Mouse (Mus musculus) hindbrain, embryonic 13.5 days (tissue): ENCODE measurements at regions not wholly inside any gene's neighbourhood (a gene's known extent, or its start where the extent isn't known, plus 50 kb on each side); places are given as distances from the start of the nearest gene placed in this dataset.

Source experiments
- ATAC-seq: fragments of 200-750 bp; cut with Nextera tagmentation; 2 replicates; pipeline ENCODE4 v1.8.0; 2017; ENCODE audit warnings: moderate TSS enrichment; ENCODE audit not compliant: low FRiP score
- H3K27ac ChIP-seq: fragments of 300-500 bp; sonication (generic); 2 replicates; pipeline ENCODE4 v1.5.1; 2015; ENCODE audit warnings: inconsistent platforms, mild to moderate bottlenecking, moderate library complexity
- H3K27me3 ChIP-seq: fragments of 300-500 bp; sonication (generic); 2 replicates; pipeline ENCODE4 v1.6.1; 2015; ENCODE audit warnings: mild to moderate bottlenecking, inconsistent platforms
- H3K36me3 ChIP-seq: fragments of 300-500 bp; sonication (generic); 2 replicates; pipeline ENCODE4 v1.6.1; 2015; ENCODE audit warnings: mild to moderate bottlenecking, inconsistent platforms
- H3K4me1 ChIP-seq: fragments of 300-500 bp; sonication (generic); replicated peaks from 2 replicates; pipeline ENCODE4 v1.6.1; 2015; ENCODE audit warnings: inconsistent platforms
- H3K4me2 ChIP-seq: fragments of 300-500 bp; sonication (generic); 2 replicates; pipeline ENCODE4 v1.6.1; 2015; ENCODE audit warnings: inconsistent platforms, mild to moderate bottlenecking, moderate library complexity
- H3K4me3 ChIP-seq: fragments of 300-500 bp; sonication (generic); 2 replicates; pipeline ENCODE4 v1.5.1; 2015; ENCODE audit warnings: mild to moderate bottlenecking, inconsistent platforms
- H3K9ac ChIP-seq: fragments of 300-500 bp; sonication (generic); 2 replicates; pipeline ENCODE4 v1.6.1; 2015; ENCODE audit warnings: mild to moderate bottlenecking, inconsistent platforms
- H3K9me3 ChIP-seq: fragments of 300-500 bp; sonication (generic); 2 replicates; pipeline ENCODE4 v1.6.1; 2016; ENCODE audit warnings: inconsistent platforms
- WGBS: fragments of 180-500 bp; shearing (Covaris S2); methylation state at CpG from one replicate; pipeline ENCODE4 v1.1.7; 2015; 5-methylcytosine and 5-hydroxymethylcytosine counted together

DNA sequence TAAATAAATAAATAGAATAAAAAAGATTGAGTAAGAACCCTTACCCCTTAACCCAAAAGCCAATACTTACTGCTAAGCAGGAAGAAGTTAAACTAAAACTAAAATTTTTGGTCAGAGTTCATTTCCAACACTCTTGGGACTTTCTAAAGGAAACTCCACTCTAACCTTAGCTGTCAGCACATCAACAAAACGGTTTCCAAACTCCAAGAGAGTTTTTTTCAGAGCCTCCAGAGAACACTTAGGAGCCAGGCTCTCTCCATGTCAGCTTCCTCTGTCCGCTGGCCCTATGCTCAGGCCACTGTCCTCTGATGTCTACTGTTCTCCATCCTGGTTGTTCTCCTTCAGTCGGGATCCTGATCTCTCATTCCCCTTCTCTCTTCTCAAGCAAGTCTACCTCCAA is 241.1 kb upstream of the Nt5e start:
- H3K27ac ChIP-seq, result no peak overlapping the region
- no peak overlapping the region for H3K9ac ChIP-seq
- no peaks in the 10 kb centered on the region for H3K9me3 ChIP-seq
- WGBS, result 76% methylated on average over 3 of the region's 3 CpGs
- no peaks in the 10 kb centered on the region for H3K36me3 ChIP-seq
- H3K27me3 ChIP-seq, result no peaks in the 10 kb centered on the region
- H3K4me3 ChIP-seq, result no peak overlapping the region
- no peak for ATAC-seq
- no peaks in the 10 kb centered on the region for H3K4me1 ChIP-seq
- no peak overlapping the region for H3K4me2 ChIP-seq

DNA sequence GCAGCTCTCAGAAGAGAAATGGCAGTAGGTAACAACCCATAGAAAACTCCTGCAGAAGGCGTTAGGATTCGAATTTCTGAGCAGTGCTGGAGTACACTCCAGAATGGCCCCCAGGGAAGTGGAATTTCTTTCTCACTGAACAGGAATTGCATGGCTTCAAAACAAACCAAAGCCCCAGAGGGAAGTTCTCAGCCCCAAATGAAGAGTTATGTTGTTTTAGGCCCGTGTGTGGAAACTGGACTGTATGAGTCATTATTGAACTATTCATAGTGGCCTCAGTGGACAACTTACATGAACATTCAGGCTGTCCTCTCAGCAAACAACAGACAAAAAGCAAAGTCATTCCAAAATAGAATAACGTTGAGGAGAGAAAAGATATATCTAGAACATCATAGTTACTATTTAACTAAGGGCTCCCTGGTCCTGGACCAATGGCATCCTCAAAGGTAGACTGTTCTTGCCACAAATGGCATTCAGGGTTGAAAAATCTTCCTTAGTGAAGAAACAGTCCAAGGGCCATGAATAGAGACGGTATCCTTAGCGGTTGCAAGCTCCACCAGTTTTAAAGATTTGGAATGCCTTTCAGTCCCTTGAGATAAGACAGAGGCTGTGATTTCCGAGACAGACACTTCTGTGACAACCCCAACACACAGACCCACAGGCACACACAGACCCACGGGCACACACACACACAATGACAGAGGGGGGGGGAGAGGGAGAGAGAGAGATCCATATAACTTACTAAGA is 235.0 kb upstream of the Nt5e start:
- H3K4me3 ChIP-seq, result no peak overlapping the region
- no peak overlapping the region for H3K9ac ChIP-seq
- no peaks in the 10 kb centered on the region for H3K36me3 ChIP-seq
- no peak overlapping the region for H3K4me2 ChIP-seq
- no peaks in the 10 kb centered on the region for H3K4me1 ChIP-seq
- WGBS, result 74% methylated on average over 8 of the region's 8 CpGs
- H3K9me3 ChIP-seq, result no peaks in the 10 kb centered on the region
- no peak for ATAC-seq
- H3K27me3 ChIP-seq, result no peaks in the 10 kb centered on the region
- no peak overlapping the region; the same call in 1 of the 2 replicates for H3K27ac ChIP-seq

DNA sequence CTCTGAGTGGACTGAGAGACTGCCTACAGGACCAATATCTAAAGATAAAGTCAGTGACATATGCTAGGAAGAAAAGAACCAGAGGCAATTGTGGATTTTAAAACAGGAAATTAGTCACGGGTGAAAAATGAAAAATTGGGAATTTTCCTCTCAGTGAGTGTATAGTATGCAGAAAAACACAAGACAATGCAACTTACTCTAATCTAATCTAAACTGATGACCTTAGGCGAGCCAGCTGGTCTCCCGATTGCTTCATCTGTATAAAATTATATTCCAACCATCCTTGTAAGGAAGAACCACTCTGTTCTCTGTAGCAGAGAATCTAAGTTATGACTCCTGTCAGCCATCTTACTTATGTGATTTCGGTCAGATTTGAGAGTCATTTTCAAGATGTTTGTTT is 234.4 kb upstream of the Nt5e start:
- Histone ChIP-seq H3K4me3 (no peak overlapping the region), H3K4me1 (no peaks in the 10 kb centered on the region), H3K27me3 (no peaks in the 10 kb centered on the region), H3K36me3 (no peaks in the 10 kb centered on the region), H3K27ac (no peak overlapping the region), H3K9me3 (no peaks in the 10 kb centered on the region), H3K4me2 (no peak overlapping the region), H3K9ac (no peak overlapping the region)
- WGBS, result 88% methylated on average over 4 of the region's 4 CpGs
- no peak for ATAC-seq

DNA sequence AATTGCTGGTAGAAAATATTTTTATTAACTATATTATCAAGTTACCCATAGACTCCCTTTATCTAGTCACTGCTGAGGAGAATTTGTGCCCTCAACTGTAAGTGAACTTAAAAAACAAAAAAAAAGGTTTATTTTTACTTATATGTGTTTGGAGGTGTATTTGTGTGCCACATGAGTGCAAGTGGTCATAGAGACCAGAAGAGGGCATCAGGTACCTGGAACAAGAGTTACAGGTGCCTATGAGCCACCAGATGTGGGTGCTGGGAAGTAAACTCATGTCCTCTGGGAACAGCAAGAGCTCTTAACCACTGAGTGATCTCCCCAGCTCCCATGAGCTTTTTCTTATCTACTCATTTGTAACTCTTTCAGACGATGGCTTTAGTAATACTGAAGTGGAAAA is 213.9 kb upstream of the Nt5e start:
- Histone ChIP-seq H3K9ac (no peak overlapping the region), H3K27me3 (no peaks in the 10 kb centered on the region), H3K9me3 (no peaks in the 10 kb centered on the region), H3K4me3 (no peak overlapping the region), H3K4me1 (no peaks in the 10 kb centered on the region), H3K4me2 (no peak overlapping the region), H3K27ac (no peak overlapping the region), H3K36me3 (no peaks in the 10 kb centered on the region)
- WGBS, result 69% methylated on average over 1 of the region's 1 CpGs
- ATAC-seq, result no peak

DNA sequence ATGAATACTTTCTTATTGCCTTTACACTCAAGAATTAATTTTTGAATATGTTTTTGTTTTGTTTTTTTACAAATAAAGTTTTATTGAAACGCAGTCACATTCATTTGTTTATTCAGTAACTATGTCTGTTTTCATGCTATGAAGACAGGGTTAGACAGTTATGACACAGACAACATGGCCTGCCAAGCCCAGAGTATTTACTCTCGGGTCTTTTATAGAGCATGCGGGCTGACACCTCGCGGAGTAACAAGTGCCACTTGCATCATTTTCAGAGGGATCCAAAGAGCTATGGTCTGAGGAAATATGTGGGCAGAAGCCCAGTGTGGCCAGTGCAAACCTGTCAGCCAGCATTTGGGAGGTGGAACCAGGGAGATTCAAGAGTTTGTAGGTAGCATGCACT is 206.5 kb upstream of the Nt5e start:
- no peak for ATAC-seq
- no peak overlapping the region for H3K4me2 ChIP-seq
- 80% methylated on average over 5 of the region's 5 CpGs for WGBS

DNA sequence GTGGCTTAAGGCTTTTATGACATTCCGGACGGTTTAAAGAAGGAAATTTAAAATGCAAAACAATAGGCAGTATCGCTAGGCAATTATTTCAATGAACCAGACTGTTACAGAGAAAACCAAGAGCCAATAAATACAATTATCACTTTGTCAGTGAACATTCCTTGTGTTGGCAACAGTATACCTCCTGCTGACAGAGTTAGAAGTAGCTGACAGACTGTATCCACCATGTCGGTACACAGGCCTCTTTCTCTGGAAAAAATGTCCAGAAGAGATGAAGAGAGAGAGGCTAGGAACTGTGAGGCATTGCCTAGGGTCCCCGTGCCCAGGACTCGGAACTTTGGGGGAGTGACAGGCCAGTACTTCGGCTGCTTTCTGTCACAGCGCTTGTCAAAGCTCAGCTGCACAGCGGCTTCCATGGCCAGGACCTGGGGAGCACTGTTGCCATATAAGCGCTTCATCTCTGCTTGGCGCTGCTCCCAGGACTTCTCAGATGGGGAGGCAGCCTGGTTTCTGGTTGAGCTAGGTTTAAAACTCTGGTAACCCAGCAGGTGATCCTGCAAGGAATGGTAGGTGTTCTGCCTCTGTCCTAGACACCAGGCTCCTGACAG is 205.9 kb upstream of the Nt5e start:
- H3K4me3 ChIP-seq, result no peak overlapping the region
- no peaks in the 10 kb centered on the region for H3K36me3 ChIP-seq
- no peak overlapping the region for H3K9ac ChIP-seq
- 81% methylated on average over 11 of the region's 11 CpGs for WGBS
- no peaks in the 10 kb centered on the region for H3K9me3 ChIP-seq
- H3K27me3 ChIP-seq, result no peaks in the 10 kb centered on the region
- no peak overlapping the region for H3K27ac ChIP-seq
- no peaks in the 10 kb centered on the region for H3K4me1 ChIP-seq
- H3K4me2 ChIP-seq, result no peak overlapping the region
- no peak for ATAC-seq

More for the DNA sequence above, 206.5 kb upstream of the Nt5e start:
- Histone ChIP-seq H3K4me1 (no peaks in the 10 kb centered on the region), H3K27me3 (no peaks in the 10 kb centered on the region), H3K9me3 (no peaks in the 10 kb centered on the region), H3K36me3 (no peaks in the 10 kb centered on the region), H3K27ac (no peak overlapping the region), H3K9ac (no peak overlapping the region), H3K4me3 (no peak overlapping the region)

DNA sequence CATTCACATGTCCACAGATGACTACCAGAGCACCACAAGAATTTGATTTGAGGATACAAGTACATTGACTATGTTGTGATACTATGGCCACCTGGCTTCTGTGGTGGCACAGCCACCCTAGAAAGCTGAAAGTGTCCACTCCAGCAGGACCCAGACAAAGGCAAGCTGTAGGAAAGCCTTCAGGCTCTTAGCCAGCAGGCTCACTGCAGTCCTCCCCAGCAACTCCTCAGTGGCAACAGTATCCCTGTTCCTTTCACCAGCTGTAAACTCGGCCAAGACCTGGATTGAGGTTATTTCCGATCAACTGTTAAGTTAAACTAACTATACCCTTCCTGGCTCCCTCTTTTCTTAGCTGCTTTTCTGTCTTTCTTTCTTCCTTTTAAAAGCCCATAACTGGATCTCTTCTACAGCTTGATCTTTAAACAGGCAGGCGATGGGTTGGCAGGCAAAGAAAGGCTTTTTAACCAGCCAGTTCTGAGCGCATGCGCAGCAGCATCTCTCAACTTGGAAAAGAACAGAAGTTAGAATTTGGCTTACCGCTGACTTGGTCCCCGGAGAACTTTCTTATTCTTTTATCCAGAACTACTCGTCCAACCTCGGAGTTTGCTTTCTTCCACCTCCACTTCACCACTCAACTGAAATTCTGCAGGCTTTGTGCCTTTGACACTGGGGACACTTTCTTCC is 202.5 kb upstream of the Nt5e start:
- Histone ChIP-seq H3K4me1 (no peaks in the 10 kb centered on the region), H3K36me3 (no peaks in the 10 kb centered on the region), H3K27me3 (no peaks in the 10 kb centered on the region), H3K9ac (no peak overlapping the region), H3K4me2 (no peak overlapping the region), H3K4me3 (no peak overlapping the region), H3K9me3 (no peaks in the 10 kb centered on the region), H3K27ac (no peak overlapping the region)
- WGBS, result 86% methylated on average over 9 of the region's 9 CpGs
- ATAC-seq, result no peak

DNA sequence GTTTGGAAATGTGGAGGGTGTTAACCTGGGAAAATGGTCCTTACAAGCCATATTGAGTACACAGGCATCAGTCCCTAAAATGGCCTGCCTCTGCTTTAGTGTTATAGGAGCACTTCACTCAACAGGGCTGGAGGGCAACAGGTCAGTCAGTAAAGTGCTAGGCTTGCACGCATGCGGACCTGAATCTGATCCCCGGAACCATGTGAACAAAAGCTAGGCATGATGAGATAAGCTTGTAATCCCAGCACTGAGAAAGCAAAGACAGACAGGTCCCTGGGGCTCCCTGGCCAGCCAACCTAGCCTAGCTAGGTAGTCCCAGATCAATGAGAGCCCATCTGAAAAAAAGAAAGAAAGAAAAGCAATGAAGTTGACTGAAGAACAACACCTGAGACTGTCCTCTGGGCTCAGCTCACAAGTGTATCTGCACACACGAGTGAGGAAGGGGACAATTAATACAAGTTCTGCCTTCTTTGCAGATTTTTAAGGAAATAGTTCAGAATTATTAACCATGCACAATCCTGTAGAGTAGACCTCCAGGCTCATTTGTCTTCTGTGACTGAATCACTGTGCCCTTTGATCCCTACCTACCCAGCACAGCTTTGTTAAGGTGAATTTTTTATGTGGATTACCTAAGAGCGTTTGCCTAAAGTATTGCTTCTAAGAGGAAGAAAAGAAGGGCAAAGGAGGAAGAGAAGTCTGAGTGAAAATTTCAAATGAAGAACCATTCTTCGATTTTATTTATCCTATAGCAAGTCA is 163.8 kb upstream of the Nt5e start:
- Histone ChIP-seq H3K9me3 (no peaks in the 10 kb centered on the region), H3K9ac (no peak overlapping the region), H3K36me3 (no peaks in the 10 kb centered on the region), H3K4me3 (no peak overlapping the region), H3K4me2 (no peak overlapping the region), H3K27ac (no peak overlapping the region), H3K27me3 (no peaks in the 10 kb centered on the region), H3K4me1 (no peaks in the 10 kb centered on the region)
- ATAC-seq, result no peak
- WGBS, result 83% methylated on average over 6 of the region's 6 CpGs

DNA sequence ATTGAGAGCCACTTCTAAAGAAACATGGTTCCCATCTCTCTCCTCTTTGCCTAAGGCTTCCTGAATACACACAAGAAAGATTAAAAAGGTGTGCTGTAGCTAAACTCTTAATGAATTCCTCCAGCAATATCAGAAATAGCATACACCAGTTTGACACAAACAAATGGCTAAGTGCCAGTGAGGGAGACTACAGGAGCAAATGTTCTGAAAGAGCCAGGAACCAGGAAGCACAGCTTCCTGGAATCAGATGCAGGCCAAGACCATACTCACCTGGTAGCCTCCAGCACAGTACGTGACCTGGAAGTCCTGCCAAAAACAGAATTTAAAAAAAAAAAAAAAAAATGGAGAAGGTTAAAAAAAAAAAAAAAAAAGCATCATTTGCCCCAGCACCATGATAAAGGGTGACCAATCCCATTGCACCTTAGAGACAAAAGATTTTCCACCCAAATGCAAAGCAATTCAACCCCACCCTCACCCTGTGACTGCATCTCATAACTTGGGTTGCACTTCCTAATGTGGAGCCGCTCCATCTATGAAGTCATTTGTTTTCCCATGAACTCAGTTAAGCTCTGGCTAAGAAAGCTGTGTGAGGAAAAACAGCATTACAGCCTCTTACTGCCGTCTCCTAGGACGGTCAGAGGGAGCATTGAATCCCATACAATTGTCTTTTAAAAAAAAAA is 149.3 kb upstream of the Nt5e start:
- H3K9ac ChIP-seq, result no peak overlapping the region
- H3K27ac ChIP-seq, result no peak overlapping the region
- H3K27me3 ChIP-seq, result no peaks in the 10 kb centered on the region
- whole genome bisulfite sequencing, result 81% methylated on average over 4 of the region's 4 CpGs
- H3K4me1 ChIP-seq, result no peaks in the 10 kb centered on the region
- no peak overlapping the region for H3K4me2 ChIP-seq
- H3K9me3 ChIP-seq, result no peaks in the 10 kb centered on the region
- H3K36me3 ChIP-seq, result no peaks in the 10 kb centered on the region
- no peak for ATAC-seq
- no peak overlapping the region for H3K4me3 ChIP-seq

DNA sequence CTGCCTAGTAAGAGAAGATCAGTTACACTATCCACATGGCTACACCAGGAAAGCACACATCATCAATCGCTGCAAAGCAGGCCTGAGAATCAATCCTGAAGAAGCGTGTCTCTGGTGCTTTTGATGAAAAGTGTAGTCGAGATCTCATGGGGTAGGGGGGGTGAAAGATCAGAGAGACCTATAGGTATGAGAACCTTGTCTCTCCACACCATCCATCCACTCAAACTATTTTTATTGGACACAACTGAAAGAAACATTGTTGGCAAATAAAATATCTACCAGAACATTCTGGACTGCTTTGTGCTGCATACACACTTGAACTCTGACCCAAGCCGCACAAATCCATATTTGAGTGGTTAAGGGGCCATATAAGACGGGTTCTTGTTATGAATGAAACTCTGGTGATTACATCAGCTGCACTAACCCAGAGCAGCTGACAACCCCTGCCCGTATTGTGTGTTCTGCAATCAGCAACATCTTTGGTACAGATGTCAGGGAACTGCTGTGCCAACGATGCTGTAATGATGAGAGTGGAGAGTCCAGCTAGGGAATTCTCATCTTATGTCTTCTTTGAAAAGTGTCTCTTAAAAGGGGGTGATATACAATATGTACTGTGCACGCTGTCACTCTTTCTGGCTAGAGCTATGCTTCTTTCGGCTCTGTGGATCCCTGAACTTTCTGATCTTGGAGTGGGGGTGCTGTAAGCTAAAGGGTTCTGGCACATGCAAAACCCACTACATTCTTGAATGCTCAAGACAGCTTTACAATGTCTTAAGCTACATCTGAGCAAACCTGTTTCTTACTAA is 145.6 kb upstream of the Nt5e start:
- Histone ChIP-seq H3K4me1 (no peaks in the 10 kb centered on the region), H3K27ac (no peak overlapping the region), H3K27me3 (no peaks in the 10 kb centered on the region), H3K4me3 (no peak overlapping the region), H3K36me3 (no peaks in the 10 kb centered on the region), H3K9me3 (no peaks in the 10 kb centered on the region), H3K9ac (no peak overlapping the region), H3K4me2 (no peak overlapping the region)
- 86% methylated on average over 9 of the region's 9 CpGs for WGBS
- ATAC-seq, result no peak

DNA sequence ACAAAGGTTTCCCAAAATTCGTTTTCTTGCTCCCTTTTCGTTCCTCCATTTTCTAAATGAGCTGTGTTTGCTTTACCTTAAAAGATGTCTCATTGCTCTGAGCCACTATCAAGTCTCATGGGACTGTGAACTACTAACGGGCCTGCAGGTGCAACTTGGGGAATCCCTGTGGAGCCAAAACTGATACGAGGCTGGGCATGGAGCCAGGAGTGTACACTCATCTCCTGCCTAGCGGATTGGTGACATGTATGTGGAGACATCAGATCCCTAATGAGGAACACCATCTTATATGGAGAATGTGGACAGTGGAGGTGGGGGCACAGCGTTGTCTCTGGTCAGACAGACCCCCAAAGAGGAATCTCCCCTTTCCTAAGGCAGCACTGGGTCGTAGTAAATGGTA is 119.6 kb upstream of the Nt5e start:
- Histone ChIP-seq H3K27me3 (no peaks in the 10 kb centered on the region), H3K9me3 (no peaks in the 10 kb centered on the region), H3K4me2 (no peak overlapping the region), H3K27ac (no peak overlapping the region), H3K9ac (no peak overlapping the region), H3K4me3 (no peak overlapping the region), H3K36me3 (no peaks in the 10 kb centered on the region), H3K4me1 (no peaks in the 10 kb centered on the region)
- 78% methylated on average over 7 of the region's 7 CpGs for WGBS
- no peak for ATAC-seq
